Mouse (Mus musculus) kidney, postnatal 36 days (tissue): ENCODE data around the gene Aff2.

Experiments
- DNase-seq, 2 experiments: peaks; one replicate each; pipeline ENCODE4 v3.0.0; 2021 to 2022; ENCODE audit warnings: mixed read lengths in 2 of 2

Gene Aff2

DNA sequence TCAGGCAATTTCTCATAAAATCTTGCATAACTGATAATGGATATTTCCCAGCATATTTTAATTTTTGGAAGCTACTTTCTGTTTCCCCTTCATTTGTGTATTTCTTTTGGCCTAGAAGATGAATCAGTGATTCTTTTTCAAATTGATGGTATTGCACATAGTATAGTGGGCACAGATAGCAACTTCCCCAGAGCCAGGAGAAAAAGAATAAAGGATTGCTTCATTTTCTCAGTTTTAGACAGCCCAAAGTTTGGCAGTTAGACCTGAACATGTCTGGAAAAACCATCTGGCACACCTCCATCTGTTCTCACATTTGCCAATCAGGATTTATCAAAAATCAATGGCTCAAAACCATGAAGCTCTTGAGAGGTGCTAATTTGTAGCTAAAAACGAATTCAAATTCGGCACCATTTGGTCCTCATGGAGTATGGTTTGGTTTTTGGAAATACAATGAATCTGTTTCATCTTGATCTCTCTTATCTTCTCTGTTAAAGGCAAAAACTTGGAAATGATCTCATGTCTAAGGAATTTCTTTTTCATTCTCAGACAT lies 441.9 kb downstream of the Aff2 start:
- no peak for DNase-seq

DNA sequence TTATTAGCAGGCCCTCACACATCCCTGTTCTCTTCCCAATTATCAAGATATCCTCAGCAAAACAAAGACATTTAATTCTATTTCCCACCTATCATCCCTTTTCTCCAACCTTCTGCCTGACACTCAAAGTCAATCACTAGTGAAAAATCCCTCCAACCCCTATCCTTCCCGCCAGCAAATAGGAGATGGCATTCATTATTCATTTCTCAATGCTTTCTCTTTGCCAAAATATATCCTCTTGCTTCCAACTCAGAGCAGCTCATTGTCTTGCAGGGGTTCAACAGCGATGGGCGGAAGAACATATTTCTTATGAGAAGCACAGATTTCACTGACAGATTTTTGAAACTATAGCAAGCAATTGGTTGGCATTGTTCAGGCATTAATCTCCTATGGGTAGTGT lies 442.4 kb downstream of the Aff2 start:
- no peak for DNase-seq

DNA sequence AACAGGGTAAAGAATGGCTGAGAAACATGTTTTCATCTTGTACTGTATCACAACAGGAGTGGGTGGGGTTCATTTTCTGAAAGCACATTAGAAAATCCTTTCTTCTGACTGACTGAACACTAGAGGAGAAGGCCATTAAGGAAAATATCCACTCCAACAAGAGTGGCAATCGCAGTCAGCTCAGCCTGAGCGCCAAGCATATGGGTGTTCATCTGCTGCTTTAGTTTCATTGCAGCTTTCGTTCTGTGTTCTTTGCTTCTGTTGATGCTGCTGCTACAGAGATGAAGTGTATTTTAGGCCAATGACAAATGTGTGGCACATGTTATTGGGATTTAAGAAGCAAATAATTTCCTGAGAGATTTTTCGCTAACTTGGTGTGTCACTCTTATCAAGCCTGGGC lies 451.7 kb downstream of the Aff2 start:
- no peak for DNase-seq

DNA sequence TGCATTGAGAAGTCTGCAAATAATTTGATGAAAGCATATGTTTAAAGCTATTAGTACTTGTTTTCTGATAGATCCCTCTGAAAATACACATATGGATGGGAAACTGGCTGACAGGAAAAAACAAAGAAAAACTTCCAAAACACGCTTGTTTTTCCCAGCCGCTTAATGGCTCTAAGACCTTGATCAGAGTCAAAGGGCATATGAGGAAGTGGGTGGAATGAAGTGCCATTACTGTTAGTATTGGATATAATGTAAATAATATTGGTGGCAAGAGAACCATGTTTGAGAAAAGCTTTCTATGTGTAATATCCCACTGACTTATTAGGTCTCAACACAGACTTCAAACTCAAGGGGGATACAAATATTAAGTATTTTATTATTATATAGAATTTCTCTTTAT lies 455.0 kb downstream of the Aff2 start:
- DNase-seq, result no peak

DNA sequence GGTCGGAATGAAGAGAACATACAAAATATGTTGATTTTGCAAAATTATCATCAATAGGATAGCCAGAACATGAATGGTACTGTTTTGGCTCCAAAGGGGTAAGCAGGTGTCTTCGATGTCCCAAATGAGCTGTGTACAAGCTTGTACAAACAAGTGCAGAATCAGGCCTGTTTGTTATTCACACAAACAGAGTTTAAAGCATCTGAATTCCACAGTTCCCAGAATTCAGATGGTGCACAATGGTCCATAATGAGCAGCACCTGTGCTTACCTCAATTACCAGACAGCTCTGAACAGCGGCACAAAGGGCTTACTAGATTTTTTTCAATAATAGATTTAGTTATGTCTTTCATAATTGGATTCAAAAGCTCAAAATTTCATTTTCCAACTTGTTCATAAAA lies 457.6 kb downstream of the Aff2 start:
- no peak for DNase-seq

DNA sequence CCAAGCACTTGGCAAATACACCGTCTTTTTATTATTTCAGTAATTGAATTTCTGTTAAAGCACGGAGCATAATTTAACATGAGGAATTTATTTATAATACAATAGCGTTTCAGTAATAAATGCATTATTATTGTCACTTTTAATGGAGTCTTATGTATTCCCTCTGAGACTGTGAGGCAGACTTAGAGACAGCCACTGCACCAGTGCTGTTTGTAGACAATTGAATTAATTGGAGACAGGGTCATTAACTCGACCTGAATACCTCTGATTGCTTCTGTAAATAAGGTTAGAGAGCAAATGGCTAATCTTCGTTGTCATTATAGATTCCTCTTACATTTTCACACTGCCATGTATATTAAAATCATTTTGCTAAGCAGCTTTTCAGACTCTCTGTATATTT lies 458.1 kb downstream of the Aff2 start:
- DNase-seq, result no peak

DNA sequence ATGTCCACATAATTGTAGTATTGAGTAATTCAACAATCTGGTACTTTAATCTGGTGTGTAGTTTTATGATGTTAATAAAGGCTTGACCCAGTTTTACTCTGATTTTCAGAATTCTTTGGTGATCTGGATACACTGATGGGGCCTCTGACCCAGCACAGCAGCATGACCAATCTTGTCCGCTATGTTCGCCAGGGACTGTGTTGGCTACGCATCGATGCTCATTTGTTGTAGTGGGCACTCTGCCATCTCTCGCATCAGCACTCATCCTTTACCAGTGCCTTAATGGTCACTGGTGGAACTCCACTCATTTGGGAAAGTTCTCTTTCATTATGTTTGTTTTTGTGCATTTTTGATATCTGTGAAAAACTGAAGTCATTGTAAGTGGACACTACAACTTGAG lies 507.5 kb downstream of the Aff2 start:
- peak in 1 of 2 experiments; percentile 1 for DNase-seq

DNA sequence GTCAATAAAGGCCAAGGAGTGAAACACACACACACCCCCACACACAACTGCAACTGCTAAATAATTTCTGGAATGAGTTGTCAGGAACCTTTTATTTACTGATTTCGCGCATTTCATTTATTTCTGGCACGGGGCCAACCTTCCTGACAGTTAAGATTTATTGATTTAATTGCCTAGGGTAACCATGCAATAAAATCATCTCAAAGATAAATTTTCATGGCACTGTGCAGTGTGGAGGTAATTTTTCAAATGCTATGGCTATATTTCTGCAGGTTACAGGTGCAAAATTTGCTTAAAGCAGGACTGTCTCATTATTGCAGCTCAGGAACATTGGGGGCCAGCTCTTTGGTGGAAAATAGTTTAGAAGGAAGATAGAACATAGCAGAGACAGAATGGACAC lies 531.6 kb downstream of the Aff2 start:
- DNase-seq, result no peak
